Mouse (Mus musculus) hindbrain, embryonic 16.5 days (tissue): ENCODE results near the gene Thada. TPM values are rescaled to one million over a fixed set of nuclear protein-coding genes. Genes with fewer than 3 reads are reported as not detected.

ENCODE experiments used
- ATAC-seq: fragments of 200-750 bp; cut with Nextera tagmentation; 2 replicates; pipeline ENCODE4 v1.8.0; 2017; ENCODE audit warnings: moderate TSS enrichment, moderate library complexity
- H3K27ac ChIP-seq: fragments of 300-500 bp; sonication (generic); 2 replicates; pipeline ENCODE4 v1.5.1; 2014; ENCODE audit warnings: low read depth, mild to moderate bottlenecking, control low read depth, low read length, moderate library complexity
- H3K27me3 ChIP-seq: fragments of 300-500 bp; sonication (generic); replicated peaks from 2 replicates; pipeline ENCODE4 v1.6.1; 2014; ENCODE audit warnings: low read length; ENCODE audit not compliant: control insufficient read depth, insufficient read depth
- H3K36me3 ChIP-seq: fragments of 300-500 bp; sonication (generic); 2 replicates; pipeline ENCODE4 v1.6.1; 2014; ENCODE audit warnings: mild to moderate bottlenecking, low read length, moderate library complexity, mixed read lengths; ENCODE audit not compliant: control insufficient read depth, insufficient read depth
- H3K4me1 ChIP-seq: fragments of 300-500 bp; sonication (generic); 2 replicates; pipeline ENCODE4 v1.6.1; 2014; ENCODE audit warnings: low read depth, low read length; ENCODE audit not compliant: control insufficient read depth, insufficient read depth
- H3K4me2 ChIP-seq: fragments of 300-500 bp; sonication (generic); 2 replicates; pipeline ENCODE4 v1.6.1; 2014; ENCODE audit warnings: mild to moderate bottlenecking, low read length, control low read depth, moderate library complexity
- H3K4me3 ChIP-seq: fragments of 300-500 bp; sonication (generic); 2 replicates; pipeline ENCODE4 v1.5.1; 2014; ENCODE audit warnings: mild to moderate bottlenecking, low read length, control low read depth, moderate library complexity
- H3K9ac ChIP-seq: fragments of 300-500 bp; sonication (generic); 2 replicates; pipeline ENCODE4 v1.6.1; 2014; ENCODE audit warnings: low read depth, mild to moderate bottlenecking, control low read depth, low read length, moderate library complexity
- H3K9me3 ChIP-seq: fragments of 300-500 bp; sonication (generic); 2 replicates; pipeline ENCODE4 v1.6.1; 2014; ENCODE audit warnings: mild to moderate bottlenecking, low read length, moderate library complexity; ENCODE audit not compliant: control insufficient read depth
- WGBS: fragments of 180-500 bp; shearing (Covaris S2); extraction: QIAGEN DNeasy Blood & Tissue Kit; methylation state at CpG from one replicate; pipeline ENCODE4 v1.1.7; 2014; 5-methylcytosine and 5-hydroxymethylcytosine counted together
- polyA plus RNA-seq: library from polyadenylated mRNA; unstranded; fragments of >200 nt; fragmentation: Nextera tagmentation; extraction: Ambion mirVana; gene quantifications from 2 replicates; pipeline ENCODE4 v1.2.1, GENCODE M21; 2015

Thada gene
- polyA plus RNA-seq, 1 experiment from 2014 or later = 5.1 TPM

DNA sequence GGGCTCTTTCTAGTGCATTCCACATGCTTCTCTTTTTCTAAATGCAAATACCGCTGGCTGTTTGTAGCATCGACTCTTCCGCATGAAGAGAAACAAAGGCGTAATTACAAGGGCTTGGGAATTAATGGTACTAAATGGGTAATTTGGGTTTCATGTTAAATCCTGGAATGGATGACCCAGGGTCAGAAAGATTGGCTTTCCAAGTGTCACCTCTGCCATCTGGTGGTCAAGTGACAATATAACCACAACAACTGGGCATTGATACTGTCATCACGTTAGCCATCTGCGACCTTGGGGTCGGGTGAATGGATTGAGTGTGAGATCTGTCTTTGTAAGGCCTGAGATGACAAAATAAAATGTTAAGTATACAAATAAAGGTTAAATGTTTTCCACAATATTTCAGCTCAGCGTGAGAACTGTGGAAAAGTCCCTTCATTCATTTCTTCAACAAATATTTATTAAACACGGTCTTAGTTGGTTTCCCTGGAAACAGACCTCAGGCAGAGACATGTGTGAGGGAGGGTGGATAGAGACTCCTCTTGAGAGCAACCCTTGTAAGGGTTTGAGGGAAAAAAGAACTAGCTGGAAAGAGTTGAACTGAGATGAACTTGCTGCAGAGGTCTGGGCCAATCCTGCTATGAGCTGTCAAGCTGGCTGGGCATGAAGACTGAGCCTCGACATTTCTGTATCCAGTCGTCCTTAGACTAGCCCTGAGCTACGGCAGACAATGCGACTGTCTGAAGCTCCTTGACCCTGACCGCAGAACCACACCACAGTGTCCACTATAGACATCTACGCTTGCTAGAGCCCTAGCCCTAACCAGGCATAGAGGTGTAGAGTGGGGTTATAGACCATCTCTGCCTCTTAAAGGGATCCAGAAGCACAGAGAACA lies 14.7 kb upstream of the Thada start:
- H3K9me3 ChIP-seq = no peaks in the 10 kb centered on the region
- H3K27ac ChIP-seq = no peak overlapping the region
- ATAC-seq = 0 out of 2 replicates have a peak, but pooled peaks have one; percentile 37
- H3K9ac ChIP-seq = no peak overlapping the region
- no peak overlapping the region for H3K4me3 ChIP-seq
- WGBS = 40% methylated on average over 15 of the region's 15 CpGs
- H3K27me3 ChIP-seq = no peaks in the 10 kb centered on the region
- H3K36me3 ChIP-seq = no peaks in the 10 kb centered on the region
- no peak overlapping the region for H3K4me2 ChIP-seq
- no peaks in the 10 kb centered on the region for H3K4me1 ChIP-seq

- Histone ChIP-seq H3K36me3 (no peaks in the 10 kb centered on the region), H3K4me2 (no peak overlapping the region), H3K4me1 (no peaks in the 10 kb centered on the region), H3K9me3 (no peaks in the 10 kb centered on the region), H3K9ac (no peak overlapping the region), H3K27me3 (no peaks in the 10 kb centered on the region), H3K27ac (no peak overlapping the region), H3K4me3 (no peak overlapping the region)
- 70% methylated on average over 4 of the region's 4 CpGs for WGBS
- no peak for ATAC-seq
Measured at GRCm38 (mm10) chr17:84478276-84478675, 12.3 kb upstream of the Thada start.

DNA sequence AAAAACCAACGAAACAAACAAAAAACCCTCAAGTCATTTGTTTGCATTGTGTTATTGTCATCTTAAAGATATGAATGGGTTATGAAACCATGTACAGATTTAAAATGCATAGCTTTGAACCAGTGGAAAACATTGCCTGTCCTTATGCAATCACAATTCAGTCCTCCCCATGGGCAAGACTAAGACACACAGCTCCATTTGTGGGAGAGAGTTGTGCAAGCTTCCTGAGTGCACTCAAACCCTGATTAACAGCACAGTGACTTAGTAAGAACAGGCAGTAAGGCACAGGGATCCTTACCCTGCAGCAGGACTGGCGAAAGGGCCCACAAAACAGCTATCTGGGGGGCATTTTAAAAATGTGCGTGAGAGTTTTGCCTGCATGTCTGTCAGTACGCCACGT lies 11.2 kb upstream of the Thada start:
- ATAC-seq = no peak
- Histone ChIP-seq H3K27ac (no peak overlapping the region), H3K9ac (no peak overlapping the region), H3K9me3 (no peaks in the 10 kb centered on the region), H3K4me2 (no peak overlapping the region), H3K4me1 (no peaks in the 10 kb centered on the region), H3K27me3 (no peaks in the 10 kb centered on the region), H3K4me3 (no peak overlapping the region), H3K36me3 (no peaks in the 10 kb centered on the region)
- WGBS = 85% methylated on average over 5 of the region's 5 CpGs

- Histone ChIP-seq H3K4me3 (no peak overlapping the region), H3K4me1 (no peaks in the 10 kb centered on the region), H3K27ac (no peak overlapping the region), H3K36me3 (no peaks in the 10 kb centered on the region), H3K9me3 (no peaks in the 10 kb centered on the region), H3K9ac (no peak overlapping the region), H3K27me3 (no peaks in the 10 kb centered on the region), H3K4me2 (no peak overlapping the region)
- 62% methylated on average over 4 of the region's 4 CpGs for WGBS
- ATAC-seq = no peak
Measured at GRCm38 (mm10) chr17:84474312-84474711, 8.3 kb upstream of the Thada start.

- Histone ChIP-seq H3K9me3 (no peaks in the 10 kb centered on the region), H3K4me3 (no peak overlapping the region), H3K9ac (no peak overlapping the region), H3K27ac (no peak overlapping the region), H3K36me3 (peaks cover 19% of the 10 kb centered on the region), H3K4me2 (no peak overlapping the region), H3K4me1 (no peaks in the 10 kb centered on the region), H3K27me3 (no peaks in the 10 kb centered on the region)
- ATAC-seq = no peak
- WGBS = 86% methylated on average over 4 of the region's 4 CpGs
Measured at GRCm38 (mm10) chr17:84435012-84435411, 31.0 kb downstream of the Thada start.

DNA sequence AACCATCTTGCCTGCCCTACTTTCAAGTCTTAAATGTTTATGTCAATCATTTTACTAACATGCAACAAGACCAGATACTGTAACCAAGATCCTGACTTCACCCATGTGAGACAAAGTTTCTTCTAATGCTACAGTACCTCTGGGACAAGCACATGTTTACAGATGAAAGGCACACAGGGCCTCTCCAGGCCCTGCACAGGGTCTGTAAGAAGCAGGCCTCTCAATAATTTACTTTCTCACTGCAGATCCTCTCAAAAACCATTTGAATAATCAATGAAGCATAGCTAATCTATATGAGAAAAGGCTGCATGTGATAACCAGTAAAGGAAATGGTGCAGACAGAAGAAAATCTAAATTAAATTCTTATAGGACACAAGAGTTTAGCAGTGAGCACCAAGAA lies 31.8 kb downstream of the Thada start:
- Histone ChIP-seq H3K27ac (no peak overlapping the region), H3K9ac (no peak overlapping the region), H3K36me3 (peaks cover 19% of the 10 kb centered on the region), H3K9me3 (no peaks in the 10 kb centered on the region), H3K27me3 (no peaks in the 10 kb centered on the region), H3K4me3 (no peak overlapping the region), H3K4me1 (no peaks in the 10 kb centered on the region), H3K4me2 (no peak overlapping the region)
- ATAC-seq = no peak

DNA sequence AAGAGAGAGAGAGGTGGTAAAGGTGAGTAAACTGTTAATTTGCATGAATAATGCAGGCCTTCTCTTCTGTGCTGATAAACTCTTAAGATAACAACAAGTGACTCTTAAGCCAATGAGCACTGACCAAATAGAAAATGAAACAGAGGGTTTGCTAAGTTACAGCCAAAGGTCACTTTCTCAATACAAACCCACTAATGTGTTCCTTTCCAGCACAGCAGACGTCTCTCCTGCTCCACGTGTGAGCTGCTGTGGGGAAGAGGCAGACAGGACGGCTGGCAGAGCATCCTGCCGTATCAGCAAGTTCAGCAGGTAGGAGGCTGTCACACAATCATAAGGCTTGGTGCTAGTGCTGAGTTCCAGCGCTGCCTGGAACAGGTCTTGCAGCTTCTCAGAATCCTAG lies 34.0 kb downstream of the Thada start:
- no peak overlapping the region for H3K4me2 ChIP-seq
- H3K9me3 ChIP-seq = no peaks in the 10 kb centered on the region
- ATAC-seq = no peak
- no peak overlapping the region for H3K27ac ChIP-seq
- H3K9ac ChIP-seq = no peak overlapping the region
- H3K4me1 ChIP-seq = no peaks in the 10 kb centered on the region
- WGBS = 82% methylated on average over 5 of the region's 5 CpGs
- H3K4me3 ChIP-seq = no peak overlapping the region
- H3K27me3 ChIP-seq = no peaks in the 10 kb centered on the region
- H3K36me3 ChIP-seq = peaks cover 16% of the 10 kb centered on the region

DNA sequence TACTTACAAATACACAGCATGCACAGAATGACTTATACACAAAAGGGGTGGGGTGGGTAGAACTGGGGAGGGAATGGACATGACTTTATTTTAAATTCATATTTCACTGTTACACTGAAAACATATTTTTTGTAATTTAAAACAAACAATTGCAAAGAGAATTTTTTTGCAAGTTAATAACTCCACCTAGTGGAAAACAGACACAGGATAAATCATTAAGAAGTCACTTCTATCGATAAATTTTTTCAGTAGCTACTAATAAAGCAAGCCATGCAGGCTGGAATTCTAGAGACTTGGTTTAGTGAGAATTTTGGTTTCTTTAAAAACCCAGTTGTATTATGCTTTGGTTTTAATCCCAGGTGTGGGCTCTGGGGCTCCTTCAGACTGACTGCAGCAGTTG lies 41.7 kb downstream of the Thada start:
- Histone ChIP-seq H3K4me1 (no peaks in the 10 kb centered on the region), H3K36me3 (peaks cover 21% of the 10 kb centered on the region)
- 76% methylated on average over 1 of the region's 1 CpGs for WGBS

GRCm38 (mm10) chr17:84422916-84423315 lies 43.1 kb downstream of the Thada start:
- WGBS = 85% methylated on average over 8 of the region's 8 CpGs
- H3K9ac ChIP-seq = no peak overlapping the region
- no peak overlapping the region for H3K4me2 ChIP-seq
- H3K9me3 ChIP-seq = no peaks in the 10 kb centered on the region
- ATAC-seq = no peak
- no peak overlapping the region for H3K4me3 ChIP-seq
- peaks cover 16% of the 10 kb centered on the region; the same call in 1 of the 2 replicates for H3K36me3 ChIP-seq
- H3K27me3 ChIP-seq = no peaks in the 10 kb centered on the region
- H3K27ac ChIP-seq = no peak overlapping the region
- H3K4me1 ChIP-seq = no peaks in the 10 kb centered on the region

More for the DNA sequence above, 41.7 kb downstream of the Thada start:
- no peak overlapping the region for H3K27ac ChIP-seq
- no peaks in the 10 kb centered on the region for H3K9me3 ChIP-seq
- no peak overlapping the region for H3K4me3 ChIP-seq
- ATAC-seq = no peak
- H3K27me3 ChIP-seq = no peaks in the 10 kb centered on the region
- no peak overlapping the region for H3K9ac ChIP-seq
- H3K4me2 ChIP-seq = no peak overlapping the region
